Mouse (Mus musculus): Measurements from ENCODE around the gene Rhbg.

GRCm38 (mm10) chr3:88210121-88210520 is 44.4 kb downstream of the Rhbg start:
- TF ChIP-seq CTCF (IDR thresholded peaks at IDR 0.05; ENCODE audit: extremely low read depth, insufficient read depth, insufficient read length, insufficient replicate concordance), result no peak
- no peak for TF ChIP-seq POLR2A (IDR thresholded peaks at IDR 0.05; ENCODE audit: low read depth, low read length)

Measured in spleen, adult 2 months (tissue).